Mouse (Mus musculus) MEL (cell line): ENCODE data around the gene Egfem1. TPM values are rescaled to one million over a fixed set of nuclear protein-coding genes. Genes with fewer than 3 reads are reported as not detected.

Experiments
- DNase-seq: peaks from one replicate; pipeline ENCODE4 v3.0.0; 2011; ENCODE audit warnings: low read depth, low spot score
- H3K27ac ChIP-seq: 2 replicates; pipeline ENCODE4 v1.5.1; 2012; ENCODE audit warnings: low read depth, mild to moderate bottlenecking, control low read depth, low read length, moderate library complexity; ENCODE audit not compliant: control insufficient read depth
- H3K27me3 ChIP-seq, 2 experiments: fragments of 150-350 bp in 1 of 2; sonication (generic) in 1 of 2; 2 replicates each; pipeline ENCODE4 v1.6.1; 2012; ENCODE audit warnings: low read length in 2 of 2, mild to moderate bottlenecking in 2 of 2, improper control_type of control experiment in 1 of 2, moderate library complexity in 1 of 2; ENCODE audit not compliant: insufficient read depth in 2 of 2, control insufficient read depth in 1 of 2
- H3K36me3 ChIP-seq, 2 experiments: 2 replicates each; pipeline ENCODE4 v1.6.1; 2012 to 2014; ENCODE audit warnings: low read length in 2 of 2, improper control_type of control experiment in 1 of 2, inconsistent platforms in 1 of 2, mild to moderate bottlenecking in 1 of 2; ENCODE audit not compliant: insufficient read depth in 2 of 2, control insufficient read depth in 1 of 2
- H3K4me1 ChIP-seq, 2 experiments: fragments of 150-350 bp in 1 of 2; sonication (generic) in 1 of 2; 2 replicates each; pipeline ENCODE4 v1.6.1; 2012; ENCODE audit warnings: low read length in 2 of 2, improper control_type of control experiment in 1 of 2, mild to moderate bottlenecking in 1 of 2; ENCODE audit not compliant: insufficient read depth in 2 of 2, control insufficient read depth in 1 of 2
- H3K4me3 ChIP-seq, 2 experiments: fragments of 150-350 bp in 1 of 2; sonication (generic) in 1 of 2; 2 replicates each; pipeline ENCODE4 v1.5.1; 2012; ENCODE audit warnings: low read depth in 2 of 2, low read length in 2 of 2, mild to moderate bottlenecking in 2 of 2, moderate library complexity in 2 of 2, control low read depth in 1 of 2, improper control_type of control experiment in 1 of 2; ENCODE audit not compliant: control insufficient read depth in 1 of 2, insufficient read depth in 1 of 2
- H3K79me2 ChIP-seq: 2 replicates; pipeline ENCODE4 v1.6.1; 2012; ENCODE audit warnings: mild to moderate bottlenecking, low read length, moderate library complexity; ENCODE audit not compliant: control insufficient read depth, poor library complexity, insufficient read depth
- H3K9ac ChIP-seq: 2 replicates; pipeline ENCODE4 v1.6.1; 2012; ENCODE audit warnings: low read depth, mild to moderate bottlenecking, control low read depth, low read length, moderate library complexity; ENCODE audit not compliant: control insufficient read depth, poor library complexity, severe bottlenecking
- H3K9me3 ChIP-seq: fragments of 150-350 bp; sonication (generic); replicated peaks from 2 replicates; pipeline ENCODE4 v1.6.1; 2012; ENCODE audit warnings: mild to moderate bottlenecking, low read length, improper control_type of control experiment, moderate library complexity; ENCODE audit not compliant: insufficient read depth
- BHLHE40 ChIP-seq: IDR thresholded peaks from 2 replicates; pipeline ENCODE4 v1.6.1; 2012; ENCODE audit warnings: low read depth, mild to moderate bottlenecking, inconsistent platforms, low read length, improper control_type of control experiment, borderline replicate concordance
- CHD1 ChIP-seq: IDR thresholded peaks from 2 replicates; pipeline ENCODE4 v1.6.1; 2012; ENCODE audit warnings: low read depth, mild to moderate bottlenecking, inconsistent platforms, low read length, improper control_type of control experiment
- CHD2 ChIP-seq: IDR thresholded peaks from 2 replicates; pipeline ENCODE4 v1.6.1; 2011; ENCODE audit warnings: low read length, improper control_type of control experiment
- CTCF ChIP-seq, 3 experiments: IDR thresholded peaks in 2 of 3; conservative IDR thresholded peaks in 1 of 3; 2 replicates each; pipeline ENCODE4 v1.5.1; 2011 to 2012; ENCODE audit warnings: low read length in 3 of 3, low read depth in 2 of 3, mild to moderate bottlenecking in 2 of 3, improper control_type of control experiment in 1 of 3, inconsistent platforms in 1 of 3, mixed read lengths in 1 of 3, moderate library complexity in 1 of 3; ENCODE audit not compliant: control insufficient read depth in 1 of 3, insufficient read depth in 1 of 3, poor library complexity in 1 of 3, severe bottlenecking in 1 of 3
- ELF1 ChIP-seq: IDR thresholded peaks from 2 replicates; pipeline ENCODE4 v1.6.1; 2014; ENCODE audit warnings: low read depth, mild to moderate bottlenecking, inconsistent platforms, low read length, improper control_type of control experiment, moderate library complexity
- EP300 ChIP-seq, 2 experiments: IDR thresholded peaks; 2 replicates each; pipeline ENCODE4 v1.6.1; 2011; ENCODE audit warnings: improper control_type of control experiment in 2 of 2, low read length in 2 of 2, low read depth in 1 of 2, mild to moderate bottlenecking in 1 of 2
- ETS1 ChIP-seq: IDR thresholded peaks from 2 replicates; pipeline ENCODE4 v1.6.1; 2012; ENCODE audit warnings: low read depth, mild to moderate bottlenecking, inconsistent platforms, low read length, improper control_type of control experiment, moderate library complexity
- GATA1 ChIP-seq: IDR thresholded peaks from 2 replicates; pipeline ENCODE4 v1.6.1; 2011; ENCODE audit warnings: low read depth, low read length, improper control_type of control experiment
- HCFC1 ChIP-seq: IDR thresholded peaks from 2 replicates; pipeline ENCODE4 v1.6.1; 2012; ENCODE audit warnings: low read depth, mild to moderate bottlenecking, inconsistent platforms, low read length, improper control_type of control experiment, moderate library complexity
- MAZ ChIP-seq: IDR thresholded peaks from 2 replicates; pipeline ENCODE4 v1.6.1; 2012; ENCODE audit warnings: low read depth, mild to moderate bottlenecking, inconsistent platforms, low read length, improper control_type of control experiment
- MEF2A ChIP-seq: IDR thresholded peaks from 2 replicates; pipeline ENCODE4 v1.6.1; 2014; ENCODE audit warnings: low read depth, mild to moderate bottlenecking, inconsistent platforms, low read length, improper control_type of control experiment; ENCODE audit not compliant: poor library complexity, insufficient replicate concordance, severe bottlenecking; ENCODE audit errors: extremely low read depth
- MXI1 ChIP-seq: IDR thresholded peaks from 2 replicates; pipeline ENCODE4 v1.6.1; 2011; ENCODE audit warnings: mild to moderate bottlenecking, low read depth, low read length, improper control_type of control experiment
- MYB ChIP-seq: IDR thresholded peaks from 2 replicates; pipeline ENCODE4 v1.6.1; 2011; ENCODE audit warnings: mild to moderate bottlenecking, low read depth, low read length, improper control_type of control experiment
- NRF1 ChIP-seq: IDR thresholded peaks from 2 replicates; pipeline ENCODE4 v1.6.1; 2014; ENCODE audit warnings: low read depth, mild to moderate bottlenecking, inconsistent platforms, low read length, improper control_type of control experiment, moderate library complexity; ENCODE audit not compliant: poor library complexity, insufficient read depth, severe bottlenecking
- POLR2A ChIP-seq, 2 experiments: IDR thresholded peaks; 2 replicates each; pipeline ENCODE4 v1.6.1; 2011 to 2012; ENCODE audit warnings: low read length in 2 of 2, mild to moderate bottlenecking in 2 of 2, control low read depth in 1 of 2, improper control_type of control experiment in 1 of 2, low read depth in 1 of 2, moderate library complexity in 1 of 2; ENCODE audit not compliant: control insufficient read depth in 1 of 2, insufficient read depth in 1 of 2, poor library complexity in 1 of 2
- RAD21 ChIP-seq: IDR thresholded peaks from 2 replicates; pipeline ENCODE4 v1.6.1; 2011; ENCODE audit warnings: mild to moderate bottlenecking, low read depth, low read length, improper control_type of control experiment
- TAL1 ChIP-seq: IDR thresholded peaks from 2 replicates; pipeline ENCODE4 v1.6.1; 2012; ENCODE audit warnings: mild to moderate bottlenecking, inconsistent platforms, low read length, moderate library complexity, mixed read lengths
- USF2 ChIP-seq, 2 experiments: IDR thresholded peaks; 2 replicates each; pipeline ENCODE4 v1.6.1; 2011 to 2012; ENCODE audit warnings: improper control_type of control experiment in 2 of 2, low read length in 2 of 2, borderline replicate concordance in 1 of 2, inconsistent platforms in 1 of 2, low read depth in 1 of 2, mild to moderate bottlenecking in 1 of 2; ENCODE audit not compliant: insufficient read depth in 1 of 2
- ZC3H11A ChIP-seq: IDR thresholded peaks from 2 replicates; pipeline ENCODE4 v1.6.1; 2012; ENCODE audit warnings: low read depth, mild to moderate bottlenecking, inconsistent platforms, low read length, improper control_type of control experiment
- ZKSCAN1 ChIP-seq: IDR thresholded peaks from 2 replicates; pipeline ENCODE4 v1.6.1; 2012; ENCODE audit warnings: low read depth, mild to moderate bottlenecking, inconsistent platforms, low read length, improper control_type of control experiment, moderate library complexity
- ZMIZ1 ChIP-seq: IDR thresholded peaks from 2 replicates; pipeline ENCODE4 v1.6.1; 2012; ENCODE audit warnings: low read depth, mild to moderate bottlenecking, inconsistent platforms, low read length, improper control_type of control experiment, moderate library complexity
- polyA plus RNA-seq, 2 experiments: library from polyadenylated mRNA; stranded (reverse) in 1 of 2; unstranded in 1 of 2; fragments of >175 nt in 1 of 2; fragments of >200 nt in 1 of 2; gene quantifications; 2 replicates each; pipeline versions ENCODE4 v1.2.1 to v1.2.4; 2012; ENCODE audit warnings: low replicate concordance in 2 of 2, low read depth in 1 of 2; ENCODE audit not compliant: insufficient read length in 2 of 2, insufficient read depth in 1 of 2, missing spikeins in 1 of 2
- total RNA-seq: library from RNA; depleted of rRNA; stranded (reverse); fragments of 300-350 nt; gene quantifications from 2 replicates; pipeline ENCODE4 v1.2.3, GENCODE M21; 2012

Gene Egfem1
- total and polyA plus RNA-seq, 3 experiments: not detected

- no peak overlapping the region for H3K9ac ChIP-seq
- no peaks in the 10 kb centered on the region for H3K4me1 ChIP-seq
- no peaks in the 10 kb centered on the region for H3K9me3 ChIP-seq
- H3K79me2 ChIP-seq: no peaks in the 10 kb centered on the region
- no peak overlapping the region for H3K27ac ChIP-seq
- no peak for DNase-seq
- no peaks in the 10 kb centered on the region for H3K36me3 ChIP-seq
- H3K27me3 ChIP-seq: no peaks in the 10 kb centered on the region
- TF ChIP-seq ELF1: no peak
- TF ChIP-seq CHD2: no peak
- no peak for TF ChIP-seq CTCF (IDR thresholded peaks at IDR 0.05 in 2 of 3, conservative IDR thresholded peaks at IDR 0.05 in 1 of 3; ENCODE audit: control insufficient read depth in 1 of 3, insufficient read depth in 1 of 3, low read depth in 2 of 3, low read length in 3 of 3, poor library complexity in 1 of 3, severe bottlenecking in 1 of 3)
- no peak for TF ChIP-seq ZC3H11A
- no peak for TF ChIP-seq EP300 (IDR thresholded peaks at IDR 0.05; ENCODE audit: low read depth in 1 of 2, low read length in 2 of 2)
- TF ChIP-seq RAD21: no peak
- no peak for TF ChIP-seq BHLHE40
- no peak for TF ChIP-seq MAZ
- TF ChIP-seq POLR2A (IDR thresholded peaks at IDR 0.05; ENCODE audit: control insufficient read depth in 1 of 2, insufficient read depth in 1 of 2, low read depth in 1 of 2, low read length in 2 of 2, poor library complexity in 1 of 2): no peak
- TF ChIP-seq HCFC1: no peak
- no peak for TF ChIP-seq ETS1
- TF ChIP-seq ZMIZ1: no peak
- TF ChIP-seq ZKSCAN1: no peak
- TF ChIP-seq CHD1: no peak
- TF ChIP-seq USF2 (IDR thresholded peaks at IDR 0.05; ENCODE audit: borderline replicate concordance in 1 of 2, insufficient read depth in 1 of 2, low read depth in 1 of 2, low read length in 2 of 2): no peak
- H3K4me3 ChIP-seq: no peak overlapping the region
These were observed 650.8 kb downstream of the Egfem1 start for GRCm38 (mm10) chr3:29732626-29733025.

DNA sequence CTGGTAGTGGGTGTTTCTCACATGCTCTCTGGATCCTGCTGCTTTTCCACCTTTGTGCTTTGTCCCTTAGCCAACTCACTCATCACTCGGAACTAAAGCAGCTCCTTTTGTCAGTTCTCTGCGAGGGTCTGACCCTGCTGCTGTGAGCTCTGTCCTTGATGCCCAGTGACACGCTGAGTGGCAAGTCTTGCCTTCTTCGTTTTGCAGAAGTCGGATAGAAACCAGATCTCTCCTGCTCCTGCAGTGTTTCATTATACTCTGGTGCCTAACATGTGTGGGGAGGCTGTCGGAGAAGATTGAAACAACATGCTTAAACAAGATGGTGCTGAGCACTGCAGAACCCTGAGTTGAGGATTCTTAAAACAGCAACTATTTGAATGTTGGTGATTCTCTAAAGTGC is 652.4 kb downstream of the Egfem1 start:
- TF ChIP-seq POLR2A (IDR thresholded peaks at IDR 0.05; ENCODE audit: control insufficient read depth in 1 of 2, insufficient read depth in 1 of 2, low read depth in 1 of 2, low read length in 2 of 2, poor library complexity in 1 of 2) (no peak), MEF2A (no peak), TAL1 (no peak), ELF1 (no peak), ZC3H11A (no peak), ZKSCAN1 (no peak), GATA1 (no peak), NRF1 (no peak), MXI1 (no peak), MYB (no peak), CHD1 (no peak)
- no peaks in the 10 kb centered on the region for H3K27me3 ChIP-seq

More for the DNA sequence above, 652.4 kb downstream of the Egfem1 start:
- no peak overlapping the region for H3K27ac ChIP-seq
- no peaks in the 10 kb centered on the region for H3K9me3 ChIP-seq
- no peaks in the 10 kb centered on the region for H3K79me2 ChIP-seq
- no peak for DNase-seq
- no peaks in the 10 kb centered on the region for H3K36me3 ChIP-seq
- no peak overlapping the region for H3K4me3 ChIP-seq
- no peak overlapping the region for H3K9ac ChIP-seq
- no peaks in the 10 kb centered on the region for H3K4me1 ChIP-seq
